Mouse (Mus musculus) layer of hippocampus, adult 9-11 months (tissue): Measurements from ENCODE around the gene Prpf4b.
"Not testable (repeated sequence)": the region's sequence is repeated elsewhere in the genome, so short reads cannot be mapped to it uniquely, and the experiment has no call there.

Experiments used
- DNase-seq: peaks from one replicate; pipeline ENCODE4 v3.0.0; 2022

The Prpf4b gene

GRCm38 (mm10) chr13:34942370-34942769 is 67.3 kb downstream of the Prpf4b start:
- DNase-seq: no peak

GRCm38 (mm10) chr13:34951437-34951836 is 76.3 kb downstream of the Prpf4b start:
- not testable (repeated sequence) for DNase-seq
